Mouse (Mus musculus): ENCODE measurements around the gene Unc5a. TPM values are rescaled to one million over a fixed set of nuclear protein-coding genes. Genes with fewer than 3 reads are reported as not detected.

The Unc5a gene
- total RNA-seq, 2 experiments from 2014 or later, result 136 to 142 TPM

DNA sequence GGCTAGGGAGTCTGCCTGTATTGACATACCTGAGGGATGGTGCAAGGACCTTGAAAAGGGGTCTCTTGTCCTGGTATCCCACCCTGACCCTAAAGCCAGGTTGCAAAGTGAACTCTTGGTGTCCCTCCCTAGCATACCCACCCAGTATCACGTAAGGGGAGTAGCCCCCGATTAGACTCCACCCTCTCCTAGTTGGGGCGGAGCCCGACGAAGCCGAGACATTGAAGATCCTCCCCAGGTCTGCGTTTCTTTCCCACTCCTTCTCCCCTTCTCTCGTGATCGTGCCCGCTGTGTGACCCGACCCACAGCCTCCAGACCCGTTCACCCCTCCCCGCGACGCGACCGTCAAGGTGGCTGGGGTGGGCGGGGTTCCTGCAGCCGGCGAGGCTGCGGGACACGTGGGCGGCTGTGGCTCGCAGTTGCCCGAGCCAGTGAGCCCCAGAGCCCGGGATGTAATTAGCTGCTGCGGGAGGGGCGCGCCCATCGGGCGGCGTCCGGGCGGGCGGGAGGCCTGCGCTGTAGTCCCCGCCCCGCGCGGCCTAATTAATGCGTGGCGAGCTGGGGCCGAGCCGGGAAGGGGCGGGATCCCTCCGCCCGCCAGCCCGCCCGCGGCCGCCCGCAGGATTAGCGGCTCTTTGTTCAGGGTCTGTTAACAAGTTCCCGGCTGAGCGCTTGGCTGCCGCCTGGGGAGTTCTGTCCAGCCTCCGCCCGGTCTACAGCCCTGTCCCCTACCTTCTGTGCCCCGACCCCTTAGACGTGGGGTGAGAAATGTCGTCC, 6.7 kb downstream of the Unc5a start:
- DNase-seq, result no peak

DNA sequence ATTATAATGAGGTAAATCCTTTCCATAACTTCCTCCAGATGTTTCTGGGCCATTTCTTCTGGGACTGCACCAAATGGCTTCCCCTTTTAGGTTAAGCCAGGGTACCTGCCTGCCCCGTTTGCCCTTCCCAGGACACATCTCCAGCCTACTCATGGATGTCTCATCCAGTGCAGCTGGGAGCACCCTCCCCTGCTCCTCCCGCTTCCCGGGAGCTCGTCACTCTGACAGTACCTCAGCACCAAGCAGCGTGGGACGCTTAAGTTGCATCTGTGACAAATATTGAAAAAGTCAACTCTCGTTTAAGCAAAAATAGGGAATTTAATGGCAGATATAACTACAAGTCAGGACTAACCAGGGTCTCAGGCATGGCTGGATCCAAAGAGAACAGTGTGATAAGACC, 8.1 kb downstream of the Unc5a start:
- no peak for DNase-seq

DNA sequence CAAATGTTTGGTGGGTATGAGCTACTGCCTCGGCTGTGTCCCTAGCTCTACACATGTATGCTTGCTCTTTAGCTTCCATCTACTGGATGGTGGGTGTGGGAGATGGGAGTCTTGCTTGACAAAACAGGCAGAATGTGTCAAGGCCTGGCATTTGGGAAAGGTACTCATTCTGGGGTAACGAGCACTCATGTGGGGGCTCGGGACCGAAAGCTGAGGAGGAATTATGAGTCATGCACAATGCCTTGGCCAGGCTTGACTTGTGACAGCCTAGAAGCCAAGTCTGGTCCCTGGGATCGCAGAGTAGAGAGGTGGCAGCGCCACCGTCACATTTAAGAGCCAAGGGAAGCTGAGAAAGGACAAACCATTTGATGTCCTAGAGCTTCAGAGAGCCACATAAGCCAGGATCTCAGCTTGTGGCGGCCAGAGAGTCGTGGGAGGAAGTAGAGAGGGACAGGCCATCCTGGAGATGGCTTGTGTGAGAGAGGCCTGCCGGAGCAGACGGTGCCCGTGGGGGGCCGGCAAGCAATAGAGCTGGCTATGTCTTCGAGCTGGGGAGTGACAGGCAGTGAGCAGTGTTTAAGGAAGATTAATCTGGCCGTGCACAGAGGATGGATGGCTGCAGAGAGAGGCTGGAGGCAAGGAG, 10.0 kb downstream of the Unc5a start:
- DNase-seq, result no peak

DNA sequence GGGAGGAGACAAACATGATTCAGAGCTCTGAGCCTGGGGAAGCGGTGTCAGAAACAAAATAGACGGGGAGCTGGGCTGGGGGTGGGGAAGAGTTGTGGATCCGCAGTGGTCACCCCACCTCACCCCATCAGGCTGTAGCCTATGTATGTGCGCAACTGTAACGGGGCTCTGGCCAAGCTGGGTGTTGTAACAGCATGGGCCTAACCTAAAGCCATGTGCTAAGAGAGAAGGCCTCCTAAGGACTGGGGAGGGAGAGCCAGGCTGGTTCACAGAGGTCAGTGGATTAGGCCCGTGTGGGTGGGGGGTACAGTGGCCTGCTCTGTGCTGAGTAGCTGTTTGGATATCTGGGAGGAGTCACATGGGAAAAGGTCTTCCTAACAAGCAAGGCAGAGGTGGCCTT, 10.6 kb downstream of the Unc5a start:
- DNase-seq, result no peak

DNA sequence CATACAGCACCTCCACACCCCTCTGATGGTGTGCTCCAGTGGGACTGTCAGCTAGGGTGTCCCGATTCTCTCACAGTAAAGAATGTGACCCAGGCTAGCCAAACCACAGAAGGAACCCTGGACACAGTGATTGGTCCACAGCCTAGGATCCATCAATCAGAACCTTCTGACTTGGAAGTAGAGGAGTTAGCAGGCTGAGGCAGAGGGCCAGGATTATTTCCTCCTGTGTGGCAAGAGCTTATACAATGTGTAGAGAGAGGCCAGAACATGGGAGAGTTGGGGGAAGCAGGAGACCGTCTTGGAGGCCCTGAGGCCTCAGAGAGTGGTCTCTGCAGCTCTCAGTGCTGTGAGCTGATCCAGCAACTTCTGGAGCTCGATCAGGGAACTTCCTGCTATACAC, 11.3 kb downstream of the Unc5a start:
- no peak for DNase-seq

DNA sequence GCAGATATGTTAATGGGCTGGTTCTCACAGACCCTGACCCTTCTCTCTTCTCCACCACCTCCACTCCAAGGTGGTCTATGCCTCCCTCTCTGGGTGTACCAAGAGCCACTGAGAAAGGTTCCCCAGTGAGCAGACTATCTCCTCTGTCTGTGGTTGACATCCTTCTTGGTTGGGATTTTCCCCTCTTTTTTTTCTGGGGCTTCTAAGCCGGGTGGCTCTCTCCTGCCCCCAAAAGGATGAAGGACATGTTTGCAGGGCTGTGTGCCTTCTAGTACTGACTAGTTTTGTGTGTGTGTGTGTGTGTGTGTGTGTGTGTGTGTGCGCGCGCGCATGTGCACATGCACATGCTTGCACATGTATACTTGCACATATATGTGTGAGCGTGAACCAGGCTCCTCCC, 16.0 kb downstream of the Unc5a start:
- DNase-seq, result no peak

DNA sequence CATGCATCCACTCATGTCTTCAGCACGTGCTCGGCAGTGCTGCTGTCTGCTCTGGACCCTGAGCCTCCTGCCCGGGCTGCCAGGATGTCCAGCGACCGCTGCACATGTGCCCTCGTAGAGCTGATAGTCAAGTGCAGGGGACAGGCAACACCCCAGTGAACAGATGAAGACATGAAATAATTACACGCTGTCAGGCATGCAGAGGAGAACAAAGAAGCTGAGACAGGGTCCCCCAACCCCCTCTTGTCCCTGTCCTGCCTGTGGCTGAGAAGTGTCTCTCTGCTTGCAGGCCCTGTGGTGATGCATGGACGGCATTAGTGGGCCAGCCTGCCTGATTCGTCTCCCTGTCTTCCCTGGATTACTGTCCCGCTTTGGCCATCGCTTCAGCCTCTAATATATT, 18.3 kb downstream of the Unc5a start:
- DNase-seq, result no peak

DNA sequence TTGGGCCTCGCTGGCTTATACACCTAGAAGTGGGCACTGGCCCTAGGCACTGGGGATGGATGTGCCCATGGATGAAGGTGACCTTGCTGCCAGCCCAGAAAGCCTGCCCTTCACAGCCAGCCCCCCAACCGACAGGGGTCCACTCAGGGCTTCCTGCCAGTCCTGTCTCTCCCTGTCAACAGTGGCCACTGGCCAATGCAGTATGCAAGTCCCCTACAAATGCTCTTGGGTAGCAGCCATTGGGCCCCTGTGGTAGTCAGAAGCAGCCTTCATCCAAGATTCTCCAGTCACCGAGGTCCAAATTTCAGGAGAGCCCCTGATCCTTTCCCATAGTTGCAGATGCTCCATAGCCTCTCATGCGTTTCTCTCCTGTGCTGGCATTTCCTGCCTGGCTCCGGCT, 19.4 kb downstream of the Unc5a start:
- DNase-seq, result no peak

DNA sequence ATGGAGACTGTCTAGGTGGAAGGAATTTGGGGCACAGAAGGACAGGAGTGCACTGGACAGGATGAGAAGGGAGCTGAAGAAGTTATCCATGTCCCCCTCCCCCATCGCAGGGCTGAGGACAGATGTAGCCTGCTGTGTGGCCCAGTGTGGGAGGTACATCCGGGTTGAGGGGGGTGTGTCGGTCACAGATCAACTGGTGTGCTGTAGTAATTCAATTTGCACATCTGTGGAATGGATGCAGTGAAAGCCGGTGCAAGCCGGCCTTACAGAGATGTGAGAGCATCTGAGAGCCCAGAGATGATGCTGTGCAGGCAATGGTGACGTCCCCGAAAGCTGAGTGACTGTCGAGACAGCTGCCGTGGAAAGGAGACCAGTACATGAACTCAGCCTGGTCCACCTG, 20.3 kb downstream of the Unc5a start:
- DNase-seq, result no peak

DNA sequence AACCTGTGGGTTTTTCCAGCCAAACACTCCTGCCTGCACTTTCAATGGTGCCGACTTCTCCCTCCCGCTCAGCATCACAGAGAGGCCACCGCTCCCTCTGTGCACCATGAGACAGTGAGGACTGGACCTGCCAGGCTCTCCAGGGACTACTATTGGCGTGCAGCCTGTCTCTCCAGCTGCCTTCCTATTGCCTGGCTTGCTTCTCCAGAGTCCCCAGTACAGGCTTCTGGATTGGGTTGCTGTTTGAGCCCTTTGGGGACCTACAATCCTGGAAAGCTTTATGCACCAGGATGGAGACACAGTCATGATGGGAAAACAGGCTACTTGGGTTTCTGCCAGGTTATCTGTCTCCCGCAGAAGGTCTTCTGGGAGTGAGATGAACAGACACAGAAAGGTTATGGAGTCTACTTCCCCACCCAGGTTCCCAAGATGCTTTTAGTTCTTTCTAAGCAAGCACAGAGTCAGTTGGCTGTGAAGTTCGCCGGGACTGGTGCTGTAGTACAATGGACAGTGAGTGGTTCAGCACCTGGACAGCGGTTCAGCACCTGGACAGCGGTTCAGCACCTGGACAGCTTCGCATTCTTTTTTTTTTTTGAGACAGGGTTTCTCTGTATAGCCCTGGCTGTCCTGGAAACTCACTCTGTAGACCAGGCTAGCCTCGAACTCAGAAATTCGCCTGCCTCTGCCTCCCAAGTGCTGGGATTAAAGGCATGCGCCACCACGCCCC, 21.5 kb downstream of the Unc5a start:
- DNase-seq, result no peak

DNA sequence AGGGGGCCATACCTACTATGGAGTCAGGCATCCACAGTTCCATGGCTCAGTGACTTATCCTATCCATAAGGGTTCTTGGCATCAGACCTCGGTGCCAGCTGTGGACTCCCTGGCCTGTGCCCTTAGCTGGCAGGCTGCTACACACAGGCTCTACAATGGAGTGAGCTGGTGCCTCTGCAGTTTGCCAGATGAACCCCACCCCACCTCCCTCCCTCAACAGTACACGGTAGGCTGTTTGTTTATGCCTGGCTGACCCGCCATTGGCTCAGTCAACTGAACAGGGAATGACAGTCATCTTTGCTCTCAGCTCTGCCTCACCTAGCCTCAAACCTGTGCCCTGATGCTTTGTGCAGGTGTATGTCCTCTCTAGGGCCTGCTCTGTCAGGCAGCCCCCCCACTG, 26.3 kb downstream of the Unc5a start:
- DNase-seq, result no peak

DNA sequence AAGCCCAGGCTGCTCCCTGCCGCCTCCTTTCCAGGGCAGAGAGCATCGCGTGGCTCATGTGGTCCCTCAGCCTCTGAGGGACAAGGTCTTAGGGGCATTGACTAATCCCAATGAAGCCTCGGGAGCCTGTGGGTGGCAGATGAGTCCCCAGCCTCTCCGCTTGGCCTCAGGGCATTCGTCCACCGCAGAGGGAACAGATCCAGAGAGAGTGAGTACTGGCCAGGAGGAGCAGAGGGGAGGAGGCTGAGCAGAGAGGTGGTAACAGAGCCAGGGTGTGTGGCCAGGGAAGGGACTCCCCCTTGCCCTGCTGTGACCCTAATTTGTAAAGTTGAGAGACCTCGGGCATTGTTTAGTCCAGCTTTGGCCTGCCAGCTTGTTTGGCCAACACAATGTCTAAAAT, 29.6 kb downstream of the Unc5a start:
- no peak for DNase-seq

DNA sequence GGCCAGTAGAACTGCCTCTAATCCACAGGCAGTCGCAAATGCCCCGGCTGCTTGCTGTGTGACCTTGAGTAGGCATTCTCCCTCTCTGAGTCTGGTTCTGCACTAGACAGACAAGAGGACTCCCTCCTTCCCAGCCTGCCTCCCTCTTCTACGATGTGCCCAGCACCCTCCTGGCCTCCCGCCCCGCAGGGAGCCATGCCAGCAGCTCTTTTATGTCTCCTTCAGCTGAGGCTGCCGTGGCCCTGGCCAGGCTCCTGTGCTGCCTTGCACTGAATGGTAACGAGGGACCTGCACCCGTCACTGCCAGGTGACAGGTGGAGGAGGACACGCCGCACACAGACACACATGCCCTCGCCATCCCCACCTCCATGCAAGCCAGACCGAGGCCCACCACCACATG, 31.7 kb downstream of the Unc5a start:
- DNase-seq, result peak; percentile 45 to 50

DNA sequence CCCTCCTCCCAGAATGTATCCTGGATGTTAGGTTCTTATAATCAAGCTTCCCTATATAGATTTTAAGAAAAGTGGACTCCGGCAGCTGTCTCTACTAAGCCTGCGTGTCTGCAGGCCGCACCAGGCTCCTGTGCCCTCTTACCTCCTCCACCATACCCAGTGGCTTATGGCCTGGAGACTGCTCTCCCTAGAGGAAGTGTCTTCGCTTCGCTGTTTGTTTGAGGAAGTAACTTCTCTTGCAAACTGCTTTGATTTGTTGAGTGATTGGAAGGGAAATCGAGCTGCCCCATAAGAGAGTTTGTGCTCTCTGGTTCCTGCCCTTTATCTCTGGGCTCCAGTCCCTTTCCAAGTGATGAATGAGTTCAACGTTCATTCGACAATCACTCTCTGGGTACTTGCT, 33.8 kb downstream of the Unc5a start:
- DNase-seq, result no peak

DNA sequence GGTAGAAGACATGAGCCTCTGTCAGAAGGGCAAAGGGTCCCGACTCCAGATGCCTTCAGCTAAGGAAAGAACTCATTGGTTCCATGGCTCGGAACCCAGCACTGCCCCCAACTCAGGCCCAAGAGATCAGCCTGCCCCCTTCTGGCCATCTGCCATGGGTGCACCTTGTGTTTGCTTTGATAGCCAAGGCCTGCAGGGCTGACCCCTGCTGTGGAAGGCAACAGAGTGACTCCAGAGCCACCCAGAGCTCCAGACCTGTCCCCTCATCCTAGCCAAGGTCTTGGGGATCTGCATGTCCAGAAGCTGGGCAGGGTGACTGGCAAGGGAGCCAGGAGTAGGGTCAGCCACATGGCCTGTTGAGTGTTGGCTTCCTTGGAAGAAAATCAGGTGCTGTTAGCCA, 34.4 kb downstream of the Unc5a start:
- DNase-seq, result no peak

DNA sequence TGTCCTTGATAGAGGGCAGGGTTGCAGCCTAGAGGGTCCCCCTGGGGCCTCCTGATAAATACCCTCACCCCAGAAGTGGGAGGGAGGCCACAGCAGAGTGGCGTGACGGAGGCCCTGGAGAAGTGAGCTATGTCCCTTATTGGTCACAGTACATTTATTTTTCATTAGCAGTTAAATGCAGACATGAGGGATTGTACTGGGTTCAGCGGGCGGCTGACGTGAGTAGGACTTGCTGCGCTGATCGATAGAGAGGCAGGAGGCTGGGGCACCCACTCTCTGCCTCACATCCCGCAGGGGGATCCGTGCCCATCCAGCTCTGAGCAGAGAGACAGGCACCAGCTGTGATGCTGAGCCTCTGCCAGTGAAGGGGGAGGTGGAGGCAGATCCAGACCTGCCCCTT, 38.2 kb downstream of the Unc5a start:
- peak in 1 of 2 experiments; percentile 42 for DNase-seq

DNA sequence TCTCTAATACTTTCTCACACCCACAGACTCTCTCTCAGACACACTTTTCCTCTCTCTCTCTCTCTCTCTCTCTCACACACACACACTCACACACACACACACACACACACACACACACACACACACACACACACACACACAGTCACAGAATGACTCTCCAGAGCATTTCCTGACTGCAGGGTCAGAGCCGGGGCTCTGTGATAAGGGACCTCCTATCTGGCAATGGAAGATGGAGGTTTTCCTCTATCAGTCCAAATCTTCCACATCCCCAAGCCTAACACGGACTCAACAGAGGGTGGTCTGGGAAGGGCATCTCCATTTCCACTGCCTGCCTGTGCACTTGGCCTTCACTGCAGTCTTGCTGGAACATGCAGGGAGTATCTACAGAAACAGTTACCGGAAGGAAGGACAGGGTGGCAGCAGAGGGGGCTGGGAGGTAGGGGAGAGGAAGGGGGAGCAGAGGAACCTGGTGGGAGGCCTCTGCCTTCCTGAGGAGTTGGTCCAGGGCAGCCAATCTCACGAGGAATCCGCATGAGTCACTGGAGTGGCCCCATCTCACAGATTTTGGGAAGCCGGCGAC, 39.1 kb downstream of the Unc5a start:
- no peak for DNase-seq

DNA sequence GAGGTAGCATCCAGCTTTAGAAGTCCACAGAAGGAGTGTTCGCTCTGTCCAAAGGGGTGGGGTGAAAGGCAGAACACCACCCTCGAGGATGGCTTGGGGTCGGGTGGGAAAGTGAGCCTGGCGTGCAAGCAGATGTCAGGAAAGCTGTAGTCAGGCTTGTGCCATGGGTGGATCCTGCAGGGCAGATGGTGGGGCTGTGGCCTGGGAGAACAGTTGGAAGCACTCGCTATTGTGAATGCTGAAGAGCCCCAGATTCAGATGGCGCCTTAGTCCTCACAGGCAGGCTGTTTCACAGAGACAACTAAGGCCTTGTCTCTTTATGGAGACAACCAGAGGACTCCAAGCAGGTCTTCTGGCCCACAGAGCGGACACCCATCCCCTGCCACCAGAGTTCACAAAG, 43.0 kb downstream of the Unc5a start:
- peak; percentile 49 to 53 for DNase-seq

DNA sequence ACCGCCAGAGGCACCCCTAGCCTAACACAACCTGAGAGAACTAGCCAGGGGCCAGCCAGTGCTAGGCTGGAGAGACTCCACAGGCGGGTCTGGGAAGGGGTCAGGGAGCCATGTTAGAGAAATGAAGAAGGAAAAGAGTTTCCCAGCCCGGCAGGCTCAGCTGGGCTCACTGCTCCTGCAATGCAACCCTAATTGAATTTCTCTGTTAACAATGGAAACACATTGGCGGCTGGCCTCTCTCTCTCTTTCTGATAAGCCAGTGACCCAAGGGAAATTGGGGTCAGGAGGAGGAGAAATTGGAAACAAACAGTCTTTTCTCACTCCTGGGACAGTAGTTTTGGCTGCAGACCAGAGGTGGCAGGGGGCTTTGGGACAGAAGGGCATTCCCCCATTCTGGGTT, 45.4 kb downstream of the Unc5a start:
- no peak for DNase-seq

DNA sequence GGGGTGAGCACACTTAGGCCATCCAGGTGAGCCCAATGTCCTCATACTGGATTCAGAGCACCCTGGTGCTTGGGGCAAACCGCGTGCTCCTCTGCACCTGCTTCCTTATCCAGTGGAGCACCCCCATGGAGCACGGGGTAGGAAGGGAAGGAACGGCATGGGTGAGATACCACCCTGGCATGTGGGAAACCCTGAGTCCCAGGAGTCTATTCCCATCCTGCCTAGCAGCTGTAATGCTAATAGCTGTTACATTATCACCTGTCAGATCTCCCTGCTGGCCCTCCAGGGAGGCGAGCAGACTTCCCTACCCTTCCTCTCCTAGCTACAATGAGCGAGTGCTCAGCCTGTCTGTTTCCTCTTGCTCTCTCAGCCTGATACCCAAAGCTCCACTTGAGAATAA, 46.0 kb downstream of the Unc5a start:
- no peak for DNase-seq

DNA sequence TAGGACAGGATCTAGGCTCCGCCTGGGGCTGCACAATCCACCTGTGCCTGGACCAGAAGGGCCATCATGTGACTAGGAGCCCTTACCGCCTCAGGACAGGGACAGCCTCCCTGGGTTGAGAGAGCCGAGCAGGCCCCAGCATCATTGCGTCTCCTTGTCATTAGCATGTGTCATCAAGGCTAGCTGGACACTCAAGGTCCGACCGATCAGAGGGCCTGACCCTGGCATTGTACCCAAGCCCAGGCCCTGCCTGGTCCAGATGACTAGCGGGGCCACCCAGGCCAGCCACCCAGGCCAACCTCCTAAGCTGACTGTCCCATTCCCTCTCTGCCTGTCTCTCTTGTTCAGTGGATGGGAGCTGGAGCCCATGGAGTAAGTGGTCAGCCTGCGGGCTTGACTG, 48.4 kb downstream of the Unc5a start:
- no peak for DNase-seq

DNA sequence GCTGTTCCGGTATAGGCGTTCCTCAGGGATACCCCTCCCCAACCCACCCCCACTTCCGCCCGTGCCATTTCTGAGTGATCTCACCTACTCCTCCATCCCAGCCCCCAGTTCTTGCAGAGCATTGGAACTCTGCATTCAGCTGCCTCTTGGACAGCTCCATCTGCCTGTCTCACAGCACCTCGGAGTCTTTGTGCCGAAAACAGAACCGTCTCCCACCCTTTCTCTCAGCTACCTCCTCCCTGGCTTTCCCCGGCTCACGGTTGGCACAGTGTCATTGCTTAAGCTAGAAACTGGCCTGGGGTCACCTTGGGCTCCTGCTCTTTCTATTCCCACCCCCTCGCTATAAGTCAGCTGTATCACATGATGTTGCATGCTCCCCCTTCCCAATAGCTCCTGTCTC, 51.2 kb downstream of the Unc5a start:
- DNase-seq, result no peak

DNA sequence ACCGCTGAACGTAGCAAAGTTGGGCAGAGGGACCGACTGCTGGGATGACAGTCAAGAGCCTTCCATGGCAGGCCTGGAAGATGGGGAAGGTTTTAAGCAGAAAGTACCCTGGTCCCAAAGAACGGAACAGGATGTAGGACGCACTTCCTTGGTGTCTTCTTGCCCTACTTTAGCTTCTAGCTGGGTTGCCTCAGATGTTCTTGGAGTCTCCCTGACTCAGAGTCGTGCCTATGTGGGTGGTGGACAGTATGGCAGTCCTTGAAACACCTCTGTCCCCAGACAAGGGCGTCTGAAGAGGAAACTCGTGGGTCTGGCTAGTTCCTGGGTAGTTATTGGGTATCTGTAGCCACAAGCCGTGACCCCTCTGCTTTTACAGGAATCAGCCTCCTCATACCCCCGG, 52.9 kb downstream of the Unc5a start:
- no peak for DNase-seq

All from layer of hippocampus, postnatal 36 days (tissue).